Mouse (Mus musculus): ENCODE measurements around the gene Dcaf11.

The Dcaf11 gene

GRCm38 (mm10) chr14:55584303-55584701, 24.5 kb downstream of the Dcaf11 start:
- DNase-seq (ENCODE audit: inconsistent age in 2 of 2, low spot score in 1 of 2), result no peak

GRCm38 (mm10) chr14:55584702-55585565, 25.1 kb downstream of the Dcaf11 start, which contains the start of gene Emc9:
Gene Emc9, minus strand, starts transcription at chr14:55585302.
- peak; percentile 91 to 96 for DNase-seq (ENCODE audit: inconsistent age in 2 of 2, low spot score in 1 of 2)

DNA sequence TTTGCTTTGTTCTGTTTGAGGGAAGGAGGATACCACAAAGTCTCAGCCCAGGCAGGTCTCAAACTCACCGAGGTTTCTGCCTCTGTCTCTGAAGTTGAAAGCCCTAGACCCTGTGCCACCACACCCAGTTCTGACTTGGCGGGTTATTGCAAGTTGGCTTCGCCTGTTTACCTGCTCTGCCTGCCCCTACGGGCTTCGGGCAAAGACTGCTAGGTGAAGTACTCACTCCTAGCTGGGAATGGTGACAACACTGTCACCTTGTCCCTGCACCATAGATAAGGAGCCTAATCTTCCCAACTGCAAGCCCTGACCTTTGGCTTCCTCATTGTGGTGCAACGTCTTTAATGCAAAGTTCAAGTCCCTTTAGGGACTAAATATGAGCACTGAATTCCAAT, 25.8 kb downstream of the Dcaf11 start:
- no peak for DNase-seq (ENCODE audit: inconsistent age in 2 of 2, low spot score in 1 of 2)

GRCm38 (mm10) chr14:55586149-55586548, 26.3 kb downstream of the Dcaf11 start:
- DNase-seq (ENCODE audit: inconsistent age in 2 of 2, low spot score in 1 of 2), result peak in 1 of 2 experiments; percentile 54

DNA sequence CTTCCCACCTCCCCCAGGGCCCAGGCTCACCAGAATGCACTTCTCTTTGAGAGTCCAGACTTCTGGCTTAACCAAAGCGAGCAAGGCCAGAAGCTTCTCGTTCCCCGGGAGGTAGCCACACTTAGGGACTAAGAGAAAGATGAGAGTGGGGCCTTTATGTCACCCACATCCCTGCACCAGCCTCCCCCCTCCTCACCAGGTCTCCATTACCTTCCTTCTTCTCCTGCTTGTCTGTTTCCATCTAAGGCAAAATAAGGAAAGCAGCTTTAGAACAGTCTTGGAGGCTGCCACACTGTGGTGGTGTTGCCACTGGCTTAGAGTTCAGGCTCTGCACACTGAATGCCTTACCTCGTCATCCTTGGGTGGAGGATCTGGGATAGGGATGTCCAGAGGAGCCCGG, 29.5 kb downstream of the Dcaf11 start:
- no peak for DNase-seq (ENCODE audit: inconsistent age in 2 of 2, low spot score in 1 of 2)

- peak in 1 of 2 experiments; percentile 14 for DNase-seq (ENCODE audit: inconsistent age in 2 of 2, low spot score in 1 of 2)
Observed at GRCm38 (mm10) chr14:55589771-55590448, 30.1 kb downstream of the Dcaf11 start.

- peak; percentile 97 to 98 for DNase-seq (ENCODE audit: inconsistent age in 2 of 2, low spot score in 1 of 2)
Observed at GRCm38 (mm10) chr14:55590748-55591330, 31.0 kb downstream of the Dcaf11 start, which contains the start of gene Psme2. Gene Psme2, minus strand, starts transcription at chr14:55591113.

DNA sequence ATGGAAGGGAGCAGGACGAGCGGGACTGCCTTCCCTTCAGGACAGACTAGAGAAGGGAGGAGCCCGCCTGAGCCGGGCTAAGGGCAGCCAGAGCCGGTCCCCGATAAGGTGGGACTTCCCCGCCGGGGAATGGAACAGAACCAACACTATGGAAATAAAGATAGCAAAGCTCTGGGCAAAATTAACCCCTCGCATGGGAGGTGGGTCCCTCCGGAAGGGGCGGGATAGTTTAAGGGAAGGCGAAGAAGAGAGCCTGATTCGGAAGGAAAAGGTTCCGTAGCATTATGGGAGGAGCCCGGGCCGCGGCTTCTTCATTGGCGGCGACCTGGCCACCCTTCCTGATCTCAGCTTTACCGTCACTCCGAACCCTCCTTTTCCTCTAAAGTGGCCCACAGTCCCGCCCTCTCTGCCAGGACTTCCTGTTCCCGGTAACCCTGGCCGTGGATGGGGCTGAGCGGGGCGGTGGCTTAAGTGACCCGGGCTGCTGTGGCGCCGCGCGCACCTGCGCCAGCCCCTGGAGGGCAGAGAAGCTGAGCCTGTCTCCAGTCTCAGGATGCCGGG, 31.6 kb downstream of the Dcaf11 start, which contains the start of gene Rnf31:
Rnf31 (plus strand) TSS at position 378 of the 561 bp plus-strand sequence.
- DNase-seq (ENCODE audit: inconsistent age in 2 of 2, low spot score in 1 of 2), result peak; percentile 96 to 98

GRCm38 (mm10) chr14:55592226-55592625, 32.4 kb downstream of the Dcaf11 start:
- peak in 1 of 2 experiments; percentile 50 for DNase-seq (ENCODE audit: inconsistent age in 2 of 2, low spot score in 1 of 2)

DNA sequence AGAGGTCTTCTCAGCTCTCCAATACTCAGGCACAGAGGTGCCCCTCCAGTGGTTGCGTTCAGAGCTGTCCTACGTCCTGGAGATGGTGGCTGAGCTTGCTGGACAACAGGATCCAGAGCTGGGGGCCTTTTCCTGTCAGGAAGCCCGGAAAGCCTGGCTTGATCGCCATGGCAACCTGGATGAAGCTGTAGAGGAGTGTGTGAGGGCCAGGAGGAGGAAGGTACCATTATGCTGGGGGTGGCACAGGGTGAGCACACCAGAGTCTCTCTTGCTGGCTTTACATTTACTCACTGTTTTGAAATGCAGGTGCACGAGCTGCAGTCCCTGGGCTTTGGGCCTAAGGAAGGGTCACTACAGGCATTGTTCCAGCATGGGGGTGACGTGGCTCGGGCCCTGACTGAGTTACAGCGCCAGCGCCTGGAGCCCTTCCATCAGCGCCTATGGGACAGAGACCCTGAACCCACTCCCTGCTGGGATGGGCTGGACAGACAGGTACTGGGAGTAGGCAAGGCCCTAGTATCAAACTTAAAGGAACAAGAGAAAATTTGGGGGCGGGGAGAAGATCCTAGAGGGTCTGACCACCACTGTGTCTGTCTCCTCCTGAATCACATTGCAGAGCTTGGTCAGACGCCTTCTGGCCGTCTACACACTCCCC, 36.4 kb downstream of the Dcaf11 start:
- DNase-seq (ENCODE audit: inconsistent age in 2 of 2, low spot score in 1 of 2), result no peak

DNA sequence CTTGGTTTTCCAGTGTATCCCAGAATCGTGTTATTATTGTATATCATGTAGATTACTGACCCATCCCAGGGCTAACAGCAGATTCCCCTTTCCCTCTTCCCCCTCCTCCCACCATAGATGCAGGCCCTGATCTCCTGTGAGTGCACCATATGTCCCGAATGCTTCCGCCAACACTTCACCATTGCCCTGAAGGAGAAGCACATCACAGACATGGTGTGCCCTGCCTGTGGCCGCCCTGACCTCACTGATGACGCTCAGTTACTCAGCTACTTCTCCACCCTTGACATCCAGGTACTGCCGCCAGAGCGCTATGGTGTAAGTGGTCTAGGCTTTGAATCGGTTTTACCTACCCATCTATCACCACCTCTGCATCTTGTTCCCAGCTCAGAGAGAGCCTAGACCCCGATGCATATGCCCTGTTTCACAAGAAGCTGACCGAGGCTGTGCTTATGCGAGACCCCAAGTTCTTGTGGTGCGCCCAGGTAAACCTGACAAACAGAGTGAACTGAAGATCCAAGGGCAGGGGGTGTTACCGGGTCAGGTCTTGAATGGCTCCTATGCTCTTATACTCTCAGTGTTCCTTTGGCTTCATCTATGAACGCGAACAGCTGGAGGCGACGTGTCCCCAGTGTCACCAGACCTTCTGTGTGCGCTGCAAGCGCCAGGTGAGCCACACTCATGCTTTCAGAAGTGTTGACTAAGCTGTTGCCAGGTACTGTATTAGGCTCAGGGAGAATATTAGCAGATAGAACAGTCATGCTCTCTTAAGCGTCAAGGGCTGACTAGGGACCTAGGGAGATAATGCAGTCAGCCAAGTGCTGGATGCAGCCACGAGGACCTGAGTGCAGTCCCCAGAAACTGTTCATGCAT, 39.0 kb downstream of the Dcaf11 start:
- DNase-seq (ENCODE audit: inconsistent age in 2 of 2, low spot score in 1 of 2), result no peak

DNA sequence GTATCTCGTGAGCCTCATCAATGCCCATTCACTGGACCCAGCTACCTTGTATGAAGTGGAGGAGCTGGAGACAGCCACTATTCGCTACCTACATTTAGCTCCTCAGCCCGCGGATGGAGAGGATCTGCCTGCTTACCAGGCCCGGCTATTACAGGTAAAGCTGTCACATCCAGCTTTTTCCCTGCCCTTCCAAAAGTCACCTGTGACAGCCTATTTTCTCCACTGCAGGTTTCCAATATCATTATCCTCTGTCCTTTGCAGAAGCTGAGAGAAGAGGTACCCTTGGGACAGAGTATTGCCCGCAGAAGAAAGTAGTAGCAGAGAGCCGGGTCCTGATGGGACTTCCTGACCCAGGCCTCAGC, 43.4 kb downstream of the Dcaf11 start, which contains the start of gene Irf9:
Irf9 (plus strand) TSS at position 301 of the 362 bp plus-strand sequence.
- DNase-seq (ENCODE audit: inconsistent age in 2 of 2, low spot score in 1 of 2), result no peak

GRCm38 (mm10) chr14:55603633-55604576, 44.1 kb downstream of the Dcaf11 start:
- peak; percentile 95 to 98 for DNase-seq (ENCODE audit: inconsistent age in 2 of 2, low spot score in 1 of 2)

- DNase-seq (ENCODE audit: inconsistent age in 2 of 2, low spot score in 1 of 2), result peak in 1 of 2 experiments; percentile 56
Observed at GRCm38 (mm10) chr14:55604823-55605222, 45.0 kb downstream of the Dcaf11 start.

DNA sequence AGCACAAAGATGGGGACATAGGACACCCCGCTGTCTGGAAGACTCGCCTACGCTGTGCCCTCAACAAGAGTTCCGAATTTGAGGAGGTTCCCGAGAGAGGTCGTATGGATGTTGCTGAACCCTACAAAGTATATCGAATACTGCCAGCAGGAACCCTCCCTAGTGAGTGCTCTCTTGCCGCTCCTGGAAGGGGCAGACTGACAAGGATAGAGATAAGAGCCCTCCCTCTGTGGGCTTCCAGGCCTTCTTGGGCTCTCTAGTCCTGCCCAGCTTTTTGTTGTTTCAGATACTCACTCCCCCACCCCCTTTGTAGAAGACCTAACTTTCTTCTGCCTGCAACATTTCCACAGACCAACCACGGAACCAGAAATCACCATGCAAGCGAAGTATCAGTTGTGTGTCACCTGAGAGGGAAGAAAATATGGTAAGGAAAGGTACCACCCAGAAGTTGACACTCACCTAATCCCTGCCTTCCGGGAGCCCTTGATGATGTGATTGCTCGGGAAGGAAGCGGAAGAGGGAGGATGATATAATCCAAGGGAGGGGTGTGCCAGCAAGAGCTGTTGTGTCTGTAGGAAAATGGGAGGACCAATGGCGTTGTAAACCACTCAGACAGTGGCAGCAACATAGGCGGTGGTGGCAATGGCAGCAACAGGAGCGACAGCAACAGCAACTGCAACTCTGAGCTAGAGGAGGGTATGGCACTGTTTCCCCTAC, 46.1 kb downstream of the Dcaf11 start:
- DNase-seq (ENCODE audit: inconsistent age in 2 of 2, low spot score in 1 of 2), result no peak

GRCm38 (mm10) chr14:55608339-55608738, 48.5 kb downstream of the Dcaf11 start:
- DNase-seq (ENCODE audit: inconsistent age in 2 of 2, low spot score in 1 of 2), result no peak

- no peak for DNase-seq (ENCODE audit: inconsistent age in 2 of 2, low spot score in 1 of 2)
Observed at GRCm38 (mm10) chr14:55613346-55613745, 53.5 kb downstream of the Dcaf11 start.
